Mouse (Mus musculus) midbrain, embryonic 12.5 days (tissue): Measurements from ENCODE around the gene Arid3a. TPM values are rescaled to one million over a fixed set of nuclear protein-coding genes. Genes with fewer than 3 reads are reported as not detected.
A peak's percentile ranks its signal among the peaks of the same experiment; 100 is the strongest.

Experiments
- ATAC-seq: fragments of 200-750 bp; cut with Nextera tagmentation; 2 replicates; pipeline ENCODE4 v1.8.0; 2017; ENCODE audit warnings: low read depth, moderate TSS enrichment, moderate library complexity; ENCODE audit not compliant: low FRiP score
- H3K27ac ChIP-seq: fragments of 300-500 bp; sonication (generic); replicated peaks from 2 replicates; pipeline ENCODE4 v1.5.1; 2016; ENCODE audit warnings: mild to moderate bottlenecking
- H3K27me3 ChIP-seq: fragments of 300-500 bp; sonication (generic); 2 replicates; pipeline ENCODE4 v1.6.1; 2016; ENCODE audit warnings: mild to moderate bottlenecking
- H3K36me3 ChIP-seq: fragments of 300-500 bp; sonication (generic); 2 replicates; pipeline ENCODE4 v1.6.1; 2016
- H3K4me1 ChIP-seq: fragments of 300-500 bp; sonication (generic); 2 replicates; pipeline ENCODE4 v1.6.1; 2016
- H3K4me2 ChIP-seq: fragments of 300-500 bp; sonication (generic); replicated peaks from 2 replicates; pipeline ENCODE4 v1.6.1; 2016; ENCODE audit warnings: mild to moderate bottlenecking, moderate library complexity
- H3K4me3 ChIP-seq: fragments of 300-500 bp; sonication (generic); 2 replicates; pipeline ENCODE4 v1.5.1; 2016; ENCODE audit warnings: mild to moderate bottlenecking
- H3K9ac ChIP-seq: fragments of 300-500 bp; sonication (generic); replicated peaks from 2 replicates; pipeline ENCODE4 v1.6.1; 2016; ENCODE audit warnings: mild to moderate bottlenecking, moderate library complexity
- H3K9me3 ChIP-seq: fragments of 300-500 bp; sonication (generic); 2 replicates; pipeline ENCODE4 v1.6.1; 2016; ENCODE audit warnings: mild to moderate bottlenecking
- WGBS: fragments of 180-500 bp; shearing (Covaris S2); methylation state at CpG from one replicate; pipeline ENCODE4 v1.1.7; 2016; 5-methylcytosine and 5-hydroxymethylcytosine counted together
- polyA plus RNA-seq: library from polyadenylated mRNA; unstranded; fragments of >200 nt; fragmentation: Nextera tagmentation; extraction: Ambion mirVana; gene quantifications from 2 replicates; pipeline ENCODE4 v1.2.1, GENCODE M21; 2016

The Arid3a gene
- polyA plus RNA-seq, 1 experiment from 2014 or later, result 5.6 TPM

GRCm38 (mm10) chr10:79910556-79910955 is 16.3 kb upstream of the Arid3a start, which contains the start of gene Gm26602:
Gm26602 (plus strand) TSS chr10:79910856.
- Histone ChIP-seq H3K27ac (peak within 1 kb of the TSS; percentile 76), H3K4me1 (peaks cover 27% of the 10 kb centered on the region), H3K27me3 (no peaks in the 10 kb centered on the region), H3K4me2 (no peak within 1 kb of the TSS; the same call in 1 of the 2 replicates), H3K36me3 (peaks cover 41% of the 10 kb centered on the region), H3K4me3 (0 out of 2 replicates have a peak within 1 kb of the TSS, but pooled peaks have one; percentile 12), H3K9me3 (no peaks in the 10 kb centered on the region), H3K9ac (no peak within 1 kb of the TSS)
- WGBS, result 96% methylated on average over 4 of the region's 4 CpGs
- no peak for ATAC-seq

GRCm38 (mm10) chr10:79912412-79912811 is 14.4 kb upstream of the Arid3a start:
- Histone ChIP-seq H3K4me2 (no peak overlapping the region), H3K36me3 (peaks cover 26% of the 10 kb centered on the region), H3K9ac (no peak overlapping the region; the same call in 1 of the 2 replicates), H3K4me1 (peaks cover 40% of the 10 kb centered on the region), H3K27ac (no peak overlapping the region), H3K9me3 (no peaks in the 10 kb centered on the region), H3K27me3 (peaks cover 4% of the 10 kb centered on the region), H3K4me3 (no peak overlapping the region)
- no peak for ATAC-seq
- 76% methylated on average over 20 of the region's 20 CpGs for WGBS

GRCm38 (mm10) chr10:79914131-79914947 is 12.5 kb upstream of the Arid3a start:
- H3K4me2 ChIP-seq, result 0 out of 2 replicates have a peak overlapping the region, but pooled peaks have one; percentile 98
- no peaks in the 10 kb centered on the region for H3K9me3 ChIP-seq
- ATAC-seq, result no peak
- H3K36me3 ChIP-seq, result peaks cover 26% of the 10 kb centered on the region
- H3K27ac ChIP-seq, result peak overlapping the region; percentile 39; the same call in 1 of the 2 replicates
- WGBS, result 66% methylated on average over 11 of the region's 11 CpGs
- H3K4me1 ChIP-seq, result peaks cover 42% of the 10 kb centered on the region
- peaks cover 23% of the 10 kb centered on the region for H3K27me3 ChIP-seq
- H3K9ac ChIP-seq, result no peak overlapping the region; the same call in 1 of the 2 replicates
- H3K4me3 ChIP-seq, result no peak overlapping the region

- Histone ChIP-seq H3K9me3 (no peaks in the 10 kb centered on the region), H3K36me3 (peaks cover 26% of the 10 kb centered on the region), H3K4me3 (no peak overlapping the region), H3K27me3 (peaks cover 31% of the 10 kb centered on the region), H3K27ac (no peak overlapping the region), H3K4me1 (peaks cover 42% of the 10 kb centered on the region), H3K4me2 (peak overlapping the region; percentile 98; the same call in 1 of the 2 replicates), H3K9ac (peak overlapping the region; percentile 96; the same call in 1 of the 2 replicates)
- WGBS, result 77% methylated on average over 7 of the region's 7 CpGs
- no peak for ATAC-seq
Measured at GRCm38 (mm10) chr10:79914948-79915596, 11.8 kb upstream of the Arid3a start.

- WGBS, result 7% methylated on average over 8 of the region's 8 CpGs
- Histone ChIP-seq H3K9me3 (no peaks in the 10 kb centered on the region), H3K4me3 (peak overlapping the region; percentile 82), H3K36me3 (peaks cover 18% of the 10 kb centered on the region), H3K4me1 (peaks cover 52% of the 10 kb centered on the region), H3K27ac (peak overlapping the region; percentile 62), H3K27me3 (peaks cover 41% of the 10 kb centered on the region), H3K4me2 (peak overlapping the region; percentile 98), H3K9ac (peak overlapping the region; percentile 96)
- no peak for ATAC-seq
Measured at GRCm38 (mm10) chr10:79916081-79916480, 10.8 kb upstream of the Arid3a start.

GRCm38 (mm10) chr10:79916808-79917531 is 9.9 kb upstream of the Arid3a start, which contains the start of gene Kiss1r:
Kiss1r (plus strand) TSS chr10:79916971.
- H3K4me1 ChIP-seq, result peaks cover 60% of the 10 kb centered on the region
- ATAC-seq, result peak; percentile 85
- peak within 1 kb of the TSS; percentile 96 for H3K9ac ChIP-seq
- peak within 1 kb of the TSS; percentile 82 for H3K4me3 ChIP-seq
- 3% methylated on average over 41 of the region's 42 CpGs for WGBS
- H3K27me3 ChIP-seq, result peaks cover 50% of the 10 kb centered on the region
- peak within 1 kb of the TSS; percentile 98 for H3K4me2 ChIP-seq
- peaks cover 9% of the 10 kb centered on the region for H3K36me3 ChIP-seq
- peak within 1 kb of the TSS; percentile 62 for H3K27ac ChIP-seq
- no peaks in the 10 kb centered on the region for H3K9me3 ChIP-seq

- ATAC-seq, result no peak
- H3K4me3 ChIP-seq, result peak overlapping the region; percentile 82
- peaks cover 56% of the 10 kb centered on the region for H3K27me3 ChIP-seq
- 62% methylated on average over 5 of the region's 5 CpGs for WGBS
- peak overlapping the region; percentile 96; the same call in 1 of the 2 replicates for H3K9ac ChIP-seq
- no peaks in the 10 kb centered on the region for H3K9me3 ChIP-seq
- H3K36me3 ChIP-seq, result peaks cover 3% of the 10 kb centered on the region; the same call in 1 of the 2 replicates
- H3K4me2 ChIP-seq, result peak overlapping the region; percentile 98
- peaks cover 60% of the 10 kb centered on the region for H3K4me1 ChIP-seq
- no peak overlapping the region for H3K27ac ChIP-seq
Measured at GRCm38 (mm10) chr10:79917532-79918100, 9.2 kb upstream of the Arid3a start.

- Histone ChIP-seq H3K4me3 (peak overlapping the region; percentile 13), H3K9me3 (no peaks in the 10 kb centered on the region), H3K27me3 (peaks cover 65% of the 10 kb centered on the region), H3K4me2 (peak overlapping the region; percentile 8; the same call in 1 of the 2 replicates), H3K4me1 (peaks cover 60% of the 10 kb centered on the region), H3K36me3 (no peaks in the 10 kb centered on the region), H3K27ac (no peak overlapping the region), H3K9ac (no peak overlapping the region; the same call in 1 of the 2 replicates)
- no peak for ATAC-seq
- 3% methylated on average over 34 of the region's 35 CpGs for WGBS
Measured at GRCm38 (mm10) chr10:79918231-79919078, 8.4 kb upstream of the Arid3a start.

- Histone ChIP-seq H3K27me3 (peaks cover 72% of the 10 kb centered on the region), H3K9ac (no peak overlapping the region), H3K9me3 (no peaks in the 10 kb centered on the region), H3K4me3 (peak overlapping the region; percentile 13; the same call in 1 of the 2 replicates), H3K36me3 (no peaks in the 10 kb centered on the region), H3K4me2 (no peak overlapping the region), H3K4me1 (peaks cover 54% of the 10 kb centered on the region), H3K27ac (no peak overlapping the region)
- no peak for ATAC-seq
- WGBS, result 3% methylated on average over 21 of the region's 21 CpGs
Measured at GRCm38 (mm10) chr10:79919251-79919849, 7.5 kb upstream of the Arid3a start.
